Mouse (Mus musculus): ENCODE data around the gene Vps11.

- TF ChIP-seq POLR2A (IDR thresholded peaks at IDR 0.05; ENCODE audit: low read depth, low read length): no peak
- no peak for TF ChIP-seq CTCF (conservative IDR thresholded peaks at IDR 0.05; ENCODE audit: insufficient read depth, insufficient read length, low read depth, low read length)
These were observed 41.3 kb downstream of the Vps11 start, which contains the start of gene C2cd2l for GRCm38 (mm10) chr9:44319887-44320798.

Measured in kidney, adult 2 months (tissue).